Mouse (Mus musculus) liver, embryonic 16.5 days (tissue): ENCODE results near the gene Olfr843. TPM values are rescaled to one million over a fixed set of nuclear protein-coding genes. Genes with fewer than 3 reads are reported as not detected.

ENCODE experiments used
- ATAC-seq: fragments of 200-750 bp; cut with Nextera tagmentation; 2 replicates; pipeline ENCODE4 v1.8.0; 2017; ENCODE audit warnings: low read depth, mild to moderate bottlenecking, moderate number of reproducible peaks, moderate library complexity
- H3K27ac ChIP-seq: fragments of 300-500 bp; sonication (generic); 2 replicates; pipeline ENCODE4 v1.5.1; 2014; ENCODE audit warnings: mild to moderate bottlenecking, low read length
- H3K27me3 ChIP-seq: fragments of 300-500 bp; sonication (generic); 2 replicates; pipeline ENCODE4 v1.6.1; 2014; ENCODE audit warnings: low read depth, low read length, mixed read lengths; ENCODE audit not compliant: control insufficient read depth, insufficient read depth
- H3K36me3 ChIP-seq: fragments of 300-500 bp; sonication (generic); 2 replicates; pipeline ENCODE4 v1.6.1; 2014; ENCODE audit warnings: mild to moderate bottlenecking; ENCODE audit not compliant: control insufficient read depth, insufficient read depth
- H3K4me1 ChIP-seq: fragments of 300-500 bp; sonication (generic); 2 replicates; pipeline ENCODE4 v1.6.1; 2014; ENCODE audit warnings: low read depth, low read length, mixed read lengths; ENCODE audit not compliant: control insufficient read depth
- H3K4me2 ChIP-seq: fragments of 300-500 bp; sonication (generic); 2 replicates; pipeline ENCODE4 v1.6.1; 2014; ENCODE audit warnings: low read depth, low read length, mixed read lengths
- H3K4me3 ChIP-seq: fragments of 300-500 bp; sonication (generic); 2 replicates; pipeline ENCODE4 v1.5.1; 2014; ENCODE audit warnings: low read depth, mild to moderate bottlenecking, low read length
- H3K9ac ChIP-seq: fragments of 300-500 bp; sonication (generic); 2 replicates; pipeline ENCODE4 v1.6.1; 2014; ENCODE audit warnings: low read depth, low read length
- H3K9me3 ChIP-seq: fragments of 300-500 bp; sonication (generic); replicated peaks from 2 replicates; pipeline ENCODE4 v1.6.1; 2016; ENCODE audit warnings: low read length; ENCODE audit not compliant: control insufficient read depth
- WGBS: fragments of 180-500 bp; shearing (Covaris S2); extraction: QIAGEN DNeasy Blood & Tissue Kit; methylation state at CpG from one replicate; pipeline ENCODE4 v1.1.7; 2014; ENCODE audit not compliant: insufficient replicate concordance; 5-methylcytosine and 5-hydroxymethylcytosine counted together
- polyA plus RNA-seq: library from polyadenylated mRNA; unstranded; fragments of >200 nt; fragmentation: Nextera tagmentation; extraction: Ambion mirVana; gene quantifications from 2 replicates; pipeline ENCODE4 v1.2.1, GENCODE M21; 2015

The Olfr843 gene
- polyA plus RNA-seq: not detected in 2 replicates

GRCm38 (mm10) chr9:19251887-19252286 lies at the start of gene Olfr843:
TSS of gene Olfr843 (minus strand) at chr9:19251987.
- Histone ChIP-seq H3K27me3 (no peaks in the 10 kb centered on the region), H3K4me3 (no peak within 1 kb of the TSS), H3K9ac (no peak within 1 kb of the TSS), H3K27ac (no peak within 1 kb of the TSS), H3K4me1 (no peaks in the 10 kb centered on the region), H3K4me2 (no peak within 1 kb of the TSS), H3K36me3 (no peaks in the 10 kb centered on the region), H3K9me3 (no peaks in the 10 kb centered on the region)
- no peak for ATAC-seq
- 50% methylated on average over 2 of the region's 2 CpGs for WGBS

Other genes starting within 250 kb of the Olfr843 start
- gene Olfr835, start 219.3 kb downstream of the Olfr843 start, polyA plus RNA-seq: not detected in 2 replicates
- gene Olfr836, start 131.6 kb downstream of the Olfr843 start, polyA plus RNA-seq: not detected in 2 replicates
- gene Olfr837, start 115.7 kb downstream of the Olfr843 start, polyA plus RNA-seq: not detected in 2 replicates
- gene Olfr839-ps1, start 74.7 kb downstream of the Olfr843 start, polyA plus RNA-seq: not detected in 2 replicates
- gene Olfr844, start 64.4 kb upstream of the Olfr843 start, polyA plus RNA-seq: not detected in 2 replicates
- not detected in 2 replicates for gene Olfr845, start 84.5 kb upstream of the Olfr843 start, polyA plus RNA-seq
- not detected in 2 replicates for gene Olfr846, start 112.0 kb upstream of the Olfr843 start, polyA plus RNA-seq
- gene Olfr847, start 126.7 kb upstream of the Olfr843 start, polyA plus RNA-seq: not detected in 2 replicates
- not detected in 2 replicates for gene Olfr849, start 188.3 kb upstream of the Olfr843 start, polyA plus RNA-seq
- gene Olfr850, start 226.3 kb upstream of the Olfr843 start, polyA plus RNA-seq: not detected in 2 replicates
- gene Olfr851, start 241.3 kb upstream of the Olfr843 start, polyA plus RNA-seq: not detected in 2 replicates